Mouse (Mus musculus): ENCODE measurements around the gene Herc2. TPM values are rescaled to one million over a fixed set of nuclear protein-coding genes. Genes with fewer than 3 reads are reported as not detected.
A peak's percentile ranks its signal among the peaks of the same experiment; 100 is the strongest.

The Herc2 gene
- polyA plus RNA-seq, 1 experiment from 2014 or later, result 27.9 TPM

- Histone ChIP-seq H3K4me2 (replicated peaks) (no peak overlapping the region), H3K4me1 (peaks cover 1% of the 10 kb centered on the region), H3K9me3 (no peaks in the 10 kb centered on the region), H3K36me3 (no peaks in the 10 kb centered on the region), H3K27ac (no peak overlapping the region), H3K4me3 (no peak overlapping the region), H3K27me3 (no peaks in the 10 kb centered on the region), H3K9ac (no peak overlapping the region)
- WGBS, result 87% methylated on average over 3 of the region's 3 CpGs
- ATAC-seq (ENCODE audit: insufficient number of reproducible peaks, insufficient read depth, low FRiP score, low TSS enrichment), result no peak
Observed at GRCm38 (mm10) chr7:56023586-56023985, 26.4 kb upstream of the Herc2 start.

GRCm38 (mm10) chr7:56042353-56042752, 7.6 kb upstream of the Herc2 start:
- no peak for ATAC-seq (ENCODE audit: insufficient number of reproducible peaks, insufficient read depth, low FRiP score, low TSS enrichment)
- Histone ChIP-seq H3K27me3 (no peaks in the 10 kb centered on the region), H3K4me1 (no peaks in the 10 kb centered on the region), H3K4me3 (no peak overlapping the region), H3K27ac (no peak overlapping the region), H3K4me2 (replicated peaks) (no peak overlapping the region), H3K36me3 (no peaks in the 10 kb centered on the region), H3K9ac (no peak overlapping the region), H3K9me3 (no peaks in the 10 kb centered on the region)
- WGBS, result 12% methylated on average over 5 of the region's 5 CpGs

- Histone ChIP-seq H3K4me2 (replicated peaks) (no peak overlapping the region), H3K36me3 (no peaks in the 10 kb centered on the region), H3K27me3 (no peaks in the 10 kb centered on the region), H3K4me3 (no peak overlapping the region), H3K27ac (no peak overlapping the region), H3K9me3 (no peaks in the 10 kb centered on the region), H3K4me1 (no peaks in the 10 kb centered on the region), H3K9ac (no peak overlapping the region)
- 63% methylated on average over 4 of the region's 4 CpGs for WGBS
- ATAC-seq (ENCODE audit: insufficient number of reproducible peaks, insufficient read depth, low FRiP score, low TSS enrichment), result no peak
Observed at GRCm38 (mm10) chr7:56043577-56044266, 6.3 kb upstream of the Herc2 start.

GRCm38 (mm10) chr7:56044267-56044629, 5.7 kb upstream of the Herc2 start:
- WGBS, result 86% methylated on average over 3 of the region's 3 CpGs
- Histone ChIP-seq H3K27me3 (no peaks in the 10 kb centered on the region), H3K4me1 (0 out of 2 replicates have a peak, but pooled peaks cover 4% of the 10 kb centered on the region), H3K36me3 (no peaks in the 10 kb centered on the region), H3K4me2 (replicated peaks) (no peak overlapping the region), H3K9me3 (no peaks in the 10 kb centered on the region), H3K4me3 (no peak overlapping the region), H3K9ac (no peak overlapping the region), H3K27ac (no peak overlapping the region)
- no peak for ATAC-seq (ENCODE audit: insufficient number of reproducible peaks, insufficient read depth, low FRiP score, low TSS enrichment)

GRCm38 (mm10) chr7:56047178-56047577, 2.8 kb upstream of the Herc2 start:
- Histone ChIP-seq H3K9me3 (no peaks in the 10 kb centered on the region), H3K4me1 (peaks cover 9% of the 10 kb centered on the region; the same call in 1 of the 2 replicates), H3K36me3 (no peaks in the 10 kb centered on the region), H3K27me3 (no peaks in the 10 kb centered on the region), H3K4me3 (no peak overlapping the region), H3K9ac (no peak overlapping the region), H3K4me2 (replicated peaks) (no peak overlapping the region), H3K27ac (no peak overlapping the region)
- no peak for ATAC-seq (ENCODE audit: insufficient number of reproducible peaks, insufficient read depth, low FRiP score, low TSS enrichment)
- WGBS, result 71% methylated on average over 1 of the region's 1 CpGs

GRCm38 (mm10) chr7:56050487-56050911, 503 bp downstream of the Herc2 start:
- no peaks in the 10 kb centered on the region for H3K27me3 ChIP-seq
- 0 out of 2 replicates have a peak, but pooled peaks cover 3% of the 10 kb centered on the region for H3K36me3 ChIP-seq
- H3K4me3 ChIP-seq, result peak overlapping the region; percentile 79
- H3K27ac ChIP-seq, result peak overlapping the region; percentile 85
- peak overlapping the region; percentile 73 for H3K9ac ChIP-seq
- peaks cover 9% of the 10 kb centered on the region; the same call in 1 of the 2 replicates for H3K4me1 ChIP-seq
- peak; percentile 12; the same call in 1 of the 2 replicates for ATAC-seq (ENCODE audit: insufficient number of reproducible peaks, insufficient read depth, low FRiP score, low TSS enrichment)
- H3K9me3 ChIP-seq, result no peaks in the 10 kb centered on the region
- WGBS, result under 1% methylated on average over 18 of the region's 18 CpGs
- H3K4me2 ChIP-seq (replicated peaks), result peak overlapping the region; percentile 58

- Histone ChIP-seq H3K36me3 (peaks cover 14% of the 10 kb centered on the region), H3K4me3 (no peak overlapping the region), H3K27me3 (no peaks in the 10 kb centered on the region), H3K9ac (no peak overlapping the region), H3K27ac (no peak overlapping the region), H3K4me2 (replicated peaks) (no peak overlapping the region), H3K4me1 (peaks cover 9% of the 10 kb centered on the region; the same call in 1 of the 2 replicates), H3K9me3 (no peaks in the 10 kb centered on the region)
- no peak for ATAC-seq (ENCODE audit: insufficient number of reproducible peaks, insufficient read depth, low FRiP score, low TSS enrichment)
Observed at GRCm38 (mm10) chr7:56052996-56053395, 3.0 kb downstream of the Herc2 start.

- 92% methylated on average over 3 of the region's 3 CpGs for WGBS
Observed at GRCm38 (mm10) chr7:56055338-56055737, 5.3 kb downstream of the Herc2 start.

GRCm38 (mm10) chr7:56064876-56065275, 14.9 kb downstream of the Herc2 start:
- H3K27ac ChIP-seq, result no peak overlapping the region

More at GRCm38 (mm10) chr7:56055338-56055737, 5.3 kb downstream of the Herc2 start:
- H3K27me3 ChIP-seq, result no peaks in the 10 kb centered on the region
- no peak overlapping the region for H3K4me3 ChIP-seq
- peaks cover 14% of the 10 kb centered on the region for H3K36me3 ChIP-seq
- H3K9ac ChIP-seq, result no peak overlapping the region
- H3K27ac ChIP-seq, result no peak overlapping the region
- ATAC-seq (ENCODE audit: insufficient number of reproducible peaks, insufficient read depth, low FRiP score, low TSS enrichment), result no peak
- no peaks in the 10 kb centered on the region for H3K9me3 ChIP-seq
- H3K4me1 ChIP-seq, result peaks cover 5% of the 10 kb centered on the region; the same call in 1 of the 2 replicates
- H3K4me2 ChIP-seq (replicated peaks), result no peak overlapping the region

GRCm38 (mm10) chr7:56066136-56066535, 16.1 kb downstream of the Herc2 start:
- Histone ChIP-seq H3K27ac (no peak overlapping the region), H3K36me3 (0 out of 2 replicates have a peak, but pooled peaks cover 7% of the 10 kb centered on the region), H3K9ac (no peak overlapping the region), H3K4me1 (no peaks in the 10 kb centered on the region), H3K4me2 (replicated peaks) (no peak overlapping the region), H3K9me3 (no peaks in the 10 kb centered on the region), H3K27me3 (no peaks in the 10 kb centered on the region), H3K4me3 (no peak overlapping the region)
- 89% methylated on average over 2 of the region's 2 CpGs for WGBS
- ATAC-seq (ENCODE audit: insufficient number of reproducible peaks, insufficient read depth, low FRiP score, low TSS enrichment), result no peak

More at GRCm38 (mm10) chr7:56064876-56065275, 14.9 kb downstream of the Herc2 start:
- Histone ChIP-seq H3K36me3 (0 out of 2 replicates have a peak, but pooled peaks cover 7% of the 10 kb centered on the region), H3K9me3 (no peaks in the 10 kb centered on the region), H3K4me2 (replicated peaks) (no peak overlapping the region), H3K4me1 (no peaks in the 10 kb centered on the region), H3K27me3 (no peaks in the 10 kb centered on the region), H3K4me3 (no peak overlapping the region), H3K9ac (no peak overlapping the region)
- ATAC-seq (ENCODE audit: insufficient number of reproducible peaks, insufficient read depth, low FRiP score, low TSS enrichment), result no peak
- 89% methylated on average over 1 of the region's 1 CpGs for WGBS

GRCm38 (mm10) chr7:56066634-56067033, 16.6 kb downstream of the Herc2 start:
- H3K27ac ChIP-seq, result no peak overlapping the region
- no peaks in the 10 kb centered on the region for H3K9me3 ChIP-seq
- no peaks in the 10 kb centered on the region for H3K27me3 ChIP-seq
- 0 out of 2 replicates have a peak, but pooled peaks cover 6% of the 10 kb centered on the region for H3K36me3 ChIP-seq
- H3K4me1 ChIP-seq, result no peaks in the 10 kb centered on the region
- H3K4me2 ChIP-seq (replicated peaks), result no peak overlapping the region
- H3K9ac ChIP-seq, result no peak overlapping the region
- H3K4me3 ChIP-seq, result no peak overlapping the region
- no peak for ATAC-seq (ENCODE audit: insufficient number of reproducible peaks, insufficient read depth, low FRiP score, low TSS enrichment)
- 97% methylated on average over 1 of the region's 1 CpGs for WGBS

GRCm38 (mm10) chr7:56071724-56072123, 21.7 kb downstream of the Herc2 start:
- no peaks in the 10 kb centered on the region for H3K27me3 ChIP-seq
- ATAC-seq (ENCODE audit: insufficient number of reproducible peaks, insufficient read depth, low FRiP score, low TSS enrichment), result no peak

More at GRCm38 (mm10) chr7:56071724-56072123, 21.7 kb downstream of the Herc2 start:
- no peak overlapping the region for H3K4me2 ChIP-seq (replicated peaks)
- 84% methylated on average over 4 of the region's 4 CpGs for WGBS
- H3K27ac ChIP-seq, result no peak overlapping the region
- H3K4me1 ChIP-seq, result no peaks in the 10 kb centered on the region
- H3K9me3 ChIP-seq, result no peaks in the 10 kb centered on the region
- no peak overlapping the region for H3K4me3 ChIP-seq
- no peak overlapping the region for H3K9ac ChIP-seq
- H3K36me3 ChIP-seq, result peaks cover 4% of the 10 kb centered on the region; the same call in 1 of the 2 replicates

Data from embryonic facial prominence, embryonic 12.5 days (tissue).